In genomic region chr2:146227646-146228045, GRCm38 (mm10) we compare ENCODE assay signal across 17 mouse cellular contexts. TPM values are rescaled to one million over a fixed set of nuclear protein-coding genes. Genes with fewer than 3 reads are reported as not detected.
"Had no signal": no experiment of that assay in that cellular context is flagged by ENCODE, and none has a peak within 500 bp of the region (broad histone marks: within the 10 kb centered on the region; RNA-seq: fewer than 3 reads in every experiment).

No protein-coding gene starts in this region.

- H3K4me3 ChIP-seq: kidney, embryonic 15.5 days; limb, embryonic 13.5 days; midbrain, embryonic 15.5 days; neural tube, embryonic 13.5 days had no signal

- H3K27ac ChIP-seq: kidney, embryonic 15.5 days; limb, embryonic 13.5 days; liver, embryonic 14.5 days; midbrain, embryonic 15.5 days; neural tube, embryonic 13.5 days; stomach, postnatal 0 days had no signal

- H3K36me3 ChIP-seq: kidney, embryonic 15.5 days; limb, embryonic 13.5 days; midbrain, embryonic 15.5 days; neural tube, embryonic 13.5 days had no signal

- DNase-seq: kidney, adult 2 months; kidney, postnatal 14 days; layer of hippocampus, adult 9-11 months; layer of hippocampus, postnatal 36 days; lung, adult 18-20 months; right cerebral cortex, adult 18-20 months; right cerebral cortex, postnatal 25 days; thymus, postnatal 4 days had no signal

- H3K9me3 ChIP-seq: kidney, embryonic 15.5 days; limb, embryonic 13.5 days; midbrain, embryonic 15.5 days; neural tube, embryonic 13.5 days had no signal

- H3K27me3 ChIP-seq: midbrain, embryonic 15.5 days had no signal

- H3K9ac ChIP-seq: kidney, embryonic 15.5 days; limb, embryonic 13.5 days; liver, embryonic 14.5 days; midbrain, embryonic 15.5 days; neural tube, embryonic 13.5 days had no signal

- H3K4me2 ChIP-seq: kidney, embryonic 15.5 days; limb, embryonic 13.5 days; midbrain, embryonic 15.5 days; neural tube, embryonic 13.5 days had no signal

- ATAC-seq: midbrain, embryonic 15.5 days had no signal

RNA-seq across cellular contexts. Expression of gene Insm1, which starts 5.9 kb away (rescaled TPM):
- total RNA-seq: liver, adult 2 months; megakaryocyte-erythroid progenitor cell, adult 5-6 weeks had no signal
- polyA plus RNA-seq: limb, embryonic 13.5 days; lung, embryonic 16.5 days had no signal
